Mouse (Mus musculus) spleen, adult 18-20 months (tissue): ENCODE results near the gene Timmdc1.

ENCODE experiments used
- DNase-seq, 2 experiments: peaks; one replicate each; pipeline ENCODE4 v3.0.0; 2022; ENCODE audit warnings: mixed read lengths in 2 of 2

Timmdc1 gene

DNA sequence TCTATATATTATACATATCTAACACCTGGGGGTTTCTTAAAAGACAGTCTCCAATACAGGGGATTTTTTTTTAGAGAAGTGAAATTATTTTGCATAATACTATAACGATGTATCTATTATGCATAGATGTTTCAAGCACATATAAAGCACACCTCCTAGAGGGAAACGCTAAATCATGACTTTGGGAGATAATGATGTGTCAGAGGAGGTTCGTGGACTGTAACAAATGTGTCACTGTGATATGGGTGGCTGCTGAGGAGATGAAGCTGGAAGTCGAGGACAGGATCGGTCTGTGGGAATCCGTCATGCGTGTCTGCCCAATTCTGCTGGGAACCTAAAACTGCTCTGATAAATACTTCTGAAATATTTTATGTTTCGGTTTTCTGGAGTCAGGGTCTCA, 60.7 kb downstream of the Timmdc1 start:
- no peak for DNase-seq

DNA sequence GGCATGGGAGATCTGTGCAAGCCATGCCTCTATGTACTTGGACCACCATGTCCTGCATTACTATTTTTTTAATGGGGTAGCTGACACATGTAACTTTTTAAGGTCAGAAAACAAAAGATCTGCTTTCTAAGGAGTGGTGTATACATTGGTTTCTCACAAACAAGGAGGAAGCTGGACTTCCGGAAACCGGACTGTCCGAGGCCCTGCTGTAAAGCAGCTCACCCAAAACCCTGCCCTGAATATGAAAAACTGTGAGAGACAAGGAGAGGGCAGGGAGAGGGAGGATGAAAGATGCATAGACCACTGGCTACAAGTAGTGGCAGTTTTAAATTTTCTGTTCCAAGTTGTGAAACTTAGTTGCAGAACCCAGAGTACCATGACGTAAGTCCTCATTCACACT, 62.5 kb downstream of the Timmdc1 start:
- no peak for DNase-seq

DNA sequence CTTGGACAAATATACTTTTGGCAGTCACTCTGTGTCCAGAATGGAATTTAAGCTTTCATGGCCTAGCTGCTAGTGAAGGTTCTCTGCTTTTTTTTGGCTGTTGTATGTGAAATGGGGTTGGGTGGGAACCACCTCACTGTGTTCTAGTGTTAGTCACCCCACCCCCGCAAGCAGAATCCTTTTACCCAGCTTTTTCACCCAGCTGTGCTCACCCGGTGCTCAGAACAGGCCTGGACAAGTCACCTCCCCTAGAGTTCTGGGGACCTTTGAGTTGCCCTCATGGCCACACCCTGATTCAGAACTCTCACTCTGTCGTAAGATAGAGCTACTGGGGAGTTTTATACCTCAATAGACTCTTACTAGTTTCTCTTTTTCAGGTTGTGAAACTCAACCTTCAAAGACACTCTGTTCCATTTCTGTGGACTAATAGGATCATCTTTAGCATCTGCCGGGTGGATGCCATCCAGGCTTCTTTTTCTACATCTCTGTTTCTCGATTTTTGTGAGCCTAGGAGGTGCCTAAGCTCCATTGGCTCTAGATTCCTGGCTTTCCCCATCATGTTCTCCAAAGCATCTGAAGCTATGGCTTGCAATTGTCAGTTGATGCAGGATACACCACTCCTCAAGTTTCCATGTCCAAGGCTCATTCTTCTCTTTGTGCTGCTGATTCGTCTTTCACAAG, 63.7 kb downstream of the Timmdc1 start:
- no peak for DNase-seq

DNA sequence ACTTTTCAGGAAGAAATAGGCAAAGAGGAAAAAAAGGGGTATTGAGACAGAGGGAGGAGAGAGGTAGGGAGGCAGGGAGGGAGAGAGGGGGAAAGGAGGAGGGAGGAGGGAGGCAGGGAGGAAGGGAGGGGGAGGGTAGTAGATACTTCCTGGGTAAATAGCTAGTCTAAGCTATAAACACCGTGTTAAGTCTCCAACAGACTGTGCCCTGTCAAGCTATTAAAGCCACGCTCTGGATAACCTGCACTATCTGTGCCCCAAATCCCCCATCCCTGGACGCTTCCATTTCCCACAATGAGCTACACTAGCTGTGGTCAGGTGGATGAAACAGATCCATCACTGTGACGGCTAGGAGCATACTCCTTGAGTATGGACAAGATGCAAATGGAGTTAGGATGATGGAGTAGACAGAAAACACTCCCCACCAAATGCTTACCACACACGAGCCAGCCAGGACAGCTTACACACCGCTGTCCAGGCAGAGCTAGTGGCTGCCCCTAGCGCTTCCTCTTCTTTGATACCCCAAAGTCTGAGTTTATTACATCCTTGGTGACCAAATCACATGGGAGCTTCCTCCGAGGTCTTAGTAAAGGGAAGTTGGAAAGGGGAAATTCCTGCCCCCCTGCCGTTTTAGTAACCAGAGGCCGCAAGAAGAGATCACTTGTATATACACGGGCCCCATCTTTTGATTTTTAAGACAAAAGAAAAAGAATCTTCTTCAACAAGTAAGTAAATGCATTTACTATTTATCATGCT, 65.5 kb downstream of the Timmdc1 start:
- no peak for DNase-seq

DNA sequence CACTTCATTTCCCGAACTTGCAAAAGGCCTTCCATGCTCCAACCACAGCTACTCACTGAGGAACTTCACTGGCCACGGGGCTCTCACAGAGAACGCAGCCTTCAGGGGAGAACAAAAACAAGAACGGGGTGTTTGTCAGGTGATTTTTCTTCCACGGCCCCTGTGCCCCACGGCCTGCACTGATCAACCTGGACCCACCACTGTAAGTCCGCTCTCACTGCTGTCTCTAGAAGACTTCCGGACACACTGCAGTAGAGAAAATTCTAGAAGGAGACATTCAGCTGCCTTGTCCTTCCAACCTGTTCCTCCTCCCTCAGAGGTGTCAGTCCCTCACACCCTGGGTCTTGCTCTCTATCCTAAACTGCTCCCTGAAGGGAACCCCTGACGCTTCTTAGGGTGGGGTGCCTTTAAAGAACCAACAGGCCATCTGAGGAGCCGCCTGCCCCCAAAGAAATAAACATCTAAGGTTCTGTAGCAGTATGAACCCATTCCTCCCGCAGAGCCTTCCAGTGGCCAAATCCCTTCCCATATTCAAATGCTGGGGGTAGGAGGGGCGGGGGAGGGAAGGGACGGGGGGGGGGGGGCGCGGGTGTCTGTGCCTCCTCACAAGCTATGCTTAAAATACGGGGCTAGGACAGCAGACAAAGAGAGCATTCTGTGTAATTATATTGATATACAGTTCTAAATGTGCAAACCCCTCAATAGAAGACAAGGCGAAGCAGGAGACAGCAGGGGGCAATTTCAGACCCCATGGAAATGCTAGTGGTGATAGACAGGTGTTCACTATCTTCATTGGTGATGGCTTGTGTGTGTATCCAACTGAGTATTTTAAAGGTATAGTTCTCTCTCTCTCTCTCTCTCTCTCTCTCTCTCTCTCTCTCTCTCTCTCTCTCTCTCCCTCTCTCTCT, 66.7 kb downstream of the Timmdc1 start, which contains the start of gene Cd80:
Gene Cd80, plus strand, starts transcription at position 51 of the 908 bp plus-strand sequence.
- DNase-seq = no peak

DNA sequence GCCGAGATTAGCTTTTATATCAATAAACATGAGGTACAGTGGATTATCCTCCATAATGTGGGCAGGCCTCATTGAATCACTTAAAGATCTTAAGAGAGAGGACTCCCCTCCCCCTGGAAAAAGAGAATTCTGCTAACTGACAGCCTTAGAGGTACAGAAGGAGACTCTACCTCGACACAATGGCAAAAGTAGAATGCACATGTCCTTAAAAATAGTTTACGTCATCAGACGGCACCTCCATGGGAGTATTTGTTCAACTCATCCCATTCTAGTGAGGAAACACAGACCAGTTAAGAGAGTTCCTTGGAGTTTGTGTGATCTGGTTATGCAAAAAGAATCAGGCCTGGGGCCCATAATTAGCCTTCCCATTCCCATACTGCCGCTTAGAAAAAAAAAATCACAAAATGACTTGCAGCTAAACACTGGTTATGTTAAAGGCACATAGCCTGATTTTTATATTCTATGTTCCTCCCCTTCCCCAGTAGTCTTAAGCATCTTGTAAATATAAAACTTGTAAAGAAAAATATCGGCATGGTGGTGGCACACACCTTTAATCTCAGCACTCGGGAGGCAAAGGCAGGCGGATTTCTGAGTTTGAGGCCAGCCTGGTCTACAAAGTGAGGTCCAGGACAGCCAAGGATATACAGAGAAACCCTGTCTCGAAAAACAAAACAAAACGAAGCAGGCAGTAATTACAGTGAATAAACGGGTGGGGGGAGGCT, 67.8 kb downstream of the Timmdc1 start:
- no peak for DNase-seq

DNA sequence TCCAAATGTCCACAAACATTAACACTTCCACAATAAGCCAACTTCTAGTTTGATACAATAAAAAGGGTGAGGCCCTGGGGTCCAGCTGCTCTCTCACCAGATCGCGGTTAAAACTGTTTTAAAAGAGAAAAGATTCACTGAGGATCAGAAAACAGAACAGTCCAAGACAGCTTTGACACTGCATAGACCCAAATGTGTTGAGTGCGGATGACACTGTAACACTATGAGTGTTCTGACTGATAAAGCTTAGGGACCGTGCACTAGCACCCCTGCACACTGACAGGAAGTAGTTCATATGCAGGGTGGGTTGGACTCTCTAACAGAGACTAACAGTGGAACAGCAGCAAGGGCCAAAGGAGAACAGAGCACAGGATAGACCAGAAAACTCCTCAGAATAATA, 68.5 kb downstream of the Timmdc1 start:
- DNase-seq = no peak

DNA sequence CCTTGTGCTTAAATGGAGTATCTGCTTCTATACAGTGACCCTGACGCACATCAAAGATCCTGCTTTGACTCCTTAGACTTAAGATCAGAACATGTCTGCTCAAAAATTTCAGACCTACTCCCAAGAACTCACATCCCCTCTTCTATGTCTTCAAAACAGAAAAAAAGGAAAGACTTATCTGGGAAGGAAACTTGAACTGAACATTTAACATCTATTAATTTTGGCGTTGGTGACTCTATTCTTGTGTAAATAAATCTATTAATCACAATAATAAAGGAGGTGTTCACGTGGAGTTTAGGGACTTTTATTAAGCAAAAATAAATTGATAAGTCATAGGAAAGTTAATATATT, 69.3 kb downstream of the Timmdc1 start:
- no peak for DNase-seq

DNA sequence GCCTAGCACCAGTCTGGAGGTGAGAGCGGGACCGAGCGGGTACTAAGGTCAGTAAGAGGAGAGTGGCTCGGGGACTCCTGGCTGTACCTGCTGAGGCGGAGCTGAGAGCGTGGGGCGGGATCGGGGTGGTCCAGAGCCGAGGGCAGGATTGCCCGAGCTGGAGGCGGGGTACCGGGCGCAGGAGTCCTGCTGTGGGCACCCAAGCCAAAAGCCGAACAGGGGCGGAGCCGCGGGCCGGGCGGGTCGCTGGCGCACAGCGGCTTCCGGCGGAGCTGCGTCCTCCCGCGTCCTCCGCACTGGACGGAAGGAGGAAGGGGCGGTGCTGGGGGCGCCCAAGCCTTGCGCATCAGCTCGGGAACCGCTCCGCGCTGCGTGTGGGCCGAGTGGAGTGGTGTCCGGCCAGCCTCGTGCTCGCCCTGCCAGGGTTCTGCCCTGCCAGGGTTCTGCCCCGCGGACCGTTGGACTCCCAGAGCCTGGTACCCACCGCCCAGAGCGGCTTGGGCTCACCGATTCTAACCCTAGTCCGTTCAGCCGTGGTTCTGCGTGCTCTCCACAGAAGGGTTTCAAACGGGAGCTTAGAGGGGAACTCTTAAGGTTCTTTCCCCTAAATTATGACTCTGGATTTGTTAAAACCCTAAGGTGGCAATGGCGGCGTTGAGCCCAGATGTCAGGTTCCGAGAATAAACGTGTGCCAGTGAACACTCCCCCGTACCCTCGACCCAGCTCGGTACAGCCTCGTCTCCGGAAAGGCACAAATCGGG, 69.8 kb downstream of the Timmdc1 start, which contains the start of gene Adprh:
Gene Adprh, minus strand, starts transcription at position 262 of the 761 bp plus-strand sequence.
- peak; percentile 83 to 89 for DNase-seq

DNA sequence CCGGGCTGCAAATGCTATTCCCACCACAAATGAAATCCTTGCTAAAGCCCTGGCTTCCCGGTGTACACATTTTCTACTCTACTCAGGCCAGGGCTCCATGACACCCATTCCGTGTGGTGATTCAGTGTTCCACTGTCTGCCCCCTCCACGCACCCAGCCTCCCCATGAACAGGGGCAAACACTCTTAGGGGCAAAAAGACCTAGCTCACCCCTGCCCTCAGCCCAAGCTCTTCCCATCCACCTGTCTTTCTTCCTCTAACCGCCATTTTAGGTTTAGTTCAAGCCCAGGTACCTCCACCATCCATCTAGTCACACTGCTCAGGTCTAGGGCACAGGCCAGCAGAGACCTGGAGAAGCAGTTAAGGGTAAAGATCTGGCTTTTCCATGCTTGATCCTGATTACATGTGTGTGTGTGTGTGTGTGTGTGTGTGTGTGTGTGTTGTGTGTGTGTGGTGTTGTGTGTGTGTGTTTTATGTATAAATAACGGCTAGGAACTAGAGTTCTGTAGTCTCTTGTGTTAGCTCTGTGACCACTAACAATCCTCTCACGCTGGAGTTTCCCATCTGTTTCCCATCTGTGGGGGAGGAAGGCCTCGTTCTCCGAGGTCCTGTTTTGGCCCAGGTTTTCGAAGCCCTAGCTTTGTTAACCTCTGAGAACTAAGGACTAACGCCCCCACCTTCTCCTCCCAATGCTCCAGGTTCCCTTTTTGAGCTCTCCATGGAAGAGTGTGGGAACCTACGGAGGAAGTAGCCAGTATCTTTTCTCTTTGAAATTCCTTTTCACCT, 70.8 kb downstream of the Timmdc1 start:
- no peak for DNase-seq

DNA sequence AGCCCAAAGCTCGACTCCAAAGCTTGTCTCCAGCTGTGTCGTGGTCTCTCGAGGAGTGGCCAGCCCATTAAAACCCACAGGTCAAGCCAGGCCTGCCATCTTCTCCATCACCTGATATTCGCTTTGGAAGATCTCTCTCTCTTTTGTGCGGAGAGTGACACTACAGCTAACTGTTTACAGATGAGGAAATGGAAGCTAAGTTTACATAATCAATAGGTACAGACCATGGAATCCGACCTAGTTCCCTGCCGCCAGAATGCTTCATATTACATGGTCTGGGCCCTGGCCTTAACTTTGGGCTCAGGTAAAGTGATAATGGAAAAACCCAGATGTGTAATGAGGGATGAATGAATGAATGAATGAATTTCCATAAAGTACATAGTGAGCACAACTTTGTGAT, 71.8 kb downstream of the Timmdc1 start:
- no peak for DNase-seq

DNA sequence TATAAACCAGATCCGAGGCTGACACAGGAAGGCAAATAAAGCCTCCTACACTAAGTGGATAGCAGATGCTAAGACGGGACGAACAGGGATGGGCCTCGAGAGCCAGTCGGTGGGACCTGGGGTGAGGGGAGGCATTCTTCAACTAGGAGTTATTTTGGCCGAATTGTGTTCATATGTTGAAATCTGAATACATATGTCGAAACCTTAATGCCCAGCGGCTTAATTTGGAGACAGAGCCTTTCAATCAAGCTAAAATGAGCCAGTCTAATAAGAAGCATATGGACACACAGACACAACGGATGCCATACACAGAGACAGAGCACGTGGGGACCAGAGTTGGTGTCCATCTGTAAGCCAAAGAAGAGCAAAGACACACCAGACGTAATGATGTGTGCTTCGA, 74.0 kb downstream of the Timmdc1 start:
- no peak for DNase-seq
